Mouse (Mus musculus): ENCODE data around the gene Ankrd27. TPM values are rescaled to one million over a fixed set of nuclear protein-coding genes. Genes with fewer than 3 reads are reported as not detected.

Gene Ankrd27
- total RNA-seq, 2 experiments from 2014 or later: 35.8 to 44.2 TPM

DNA sequence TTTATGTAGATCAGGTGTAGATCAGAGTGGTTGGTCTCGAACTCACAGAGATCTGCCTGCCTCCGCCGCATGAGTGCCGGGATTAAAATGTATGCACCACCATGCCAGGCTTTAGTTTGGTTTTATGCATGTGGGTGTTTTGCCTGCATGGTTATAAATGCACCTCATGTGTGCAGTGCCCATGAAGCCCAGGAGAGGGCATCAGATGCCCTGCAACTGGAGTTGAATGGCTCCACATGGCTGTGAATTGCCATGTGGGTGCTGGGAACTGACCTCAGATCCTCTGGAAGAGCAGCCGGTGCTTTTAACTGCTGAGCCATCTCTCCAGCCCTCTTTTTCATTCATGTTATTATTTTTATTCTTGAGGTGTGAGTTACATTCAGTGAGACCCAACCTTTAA, 40.0 kb downstream of the Ankrd27 start:
- TF ChIP-seq CTCF (conservative IDR thresholded peaks at IDR 0.05): peak; percentile 37
- no peak overlapping the region for H3K27ac ChIP-seq
- H3K4me3 ChIP-seq: no peak overlapping the region
- no peak for DNase-seq (ENCODE audit: low spot score in 2 of 2)

DNA sequence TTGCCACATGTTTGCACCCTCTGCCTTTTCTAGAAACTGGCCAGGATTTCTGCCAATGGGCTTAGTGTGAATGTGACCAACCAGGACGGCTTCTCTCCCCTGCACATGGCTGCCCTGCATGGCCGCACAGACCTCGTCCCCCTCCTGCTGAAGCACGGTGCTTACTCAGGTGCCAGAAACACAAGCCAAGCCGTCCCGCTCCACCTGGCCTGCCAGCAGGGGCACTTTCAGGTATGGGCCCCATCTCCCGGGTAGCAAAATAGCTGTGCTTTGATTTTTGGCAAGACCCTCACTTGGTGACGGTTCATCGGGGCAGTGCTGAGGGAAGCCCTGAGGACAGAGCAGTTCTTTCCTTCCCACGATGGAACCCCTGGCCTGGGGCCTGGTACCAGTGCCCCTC, 41.3 kb downstream of the Ankrd27 start:
- no peak for TF ChIP-seq CTCF (conservative IDR thresholded peaks at IDR 0.05)
- Histone ChIP-seq H3K4me3 (no peak overlapping the region), H3K27ac (no peak overlapping the region)
- DNase-seq (ENCODE audit: low spot score in 2 of 2): no peak

DNA sequence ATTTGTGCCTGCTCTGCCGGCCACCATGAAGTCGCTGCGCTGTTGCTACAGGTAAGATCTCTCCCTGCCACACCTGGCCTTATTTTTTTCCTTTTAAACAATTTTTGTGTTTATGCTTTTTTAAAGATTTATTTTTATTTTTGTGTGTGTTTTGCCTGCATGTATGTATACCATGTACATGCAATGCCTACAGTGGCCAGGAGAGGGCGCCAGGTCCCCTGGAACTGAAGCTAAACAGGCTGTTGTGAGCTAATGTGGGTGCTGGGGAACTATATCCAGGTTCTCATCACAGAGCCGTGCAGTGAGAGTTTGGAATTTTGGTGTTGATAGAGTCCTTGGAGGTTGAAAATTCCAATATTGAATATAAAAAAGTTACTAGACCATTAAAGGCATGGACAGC, 42.5 kb downstream of the Ankrd27 start:
- H3K4me3 ChIP-seq: no peak overlapping the region
- TF ChIP-seq CTCF (conservative IDR thresholded peaks at IDR 0.05): peak; percentile 76
- DNase-seq (ENCODE audit: low spot score in 2 of 2): no peak
- H3K27ac ChIP-seq: no peak overlapping the region

DNA sequence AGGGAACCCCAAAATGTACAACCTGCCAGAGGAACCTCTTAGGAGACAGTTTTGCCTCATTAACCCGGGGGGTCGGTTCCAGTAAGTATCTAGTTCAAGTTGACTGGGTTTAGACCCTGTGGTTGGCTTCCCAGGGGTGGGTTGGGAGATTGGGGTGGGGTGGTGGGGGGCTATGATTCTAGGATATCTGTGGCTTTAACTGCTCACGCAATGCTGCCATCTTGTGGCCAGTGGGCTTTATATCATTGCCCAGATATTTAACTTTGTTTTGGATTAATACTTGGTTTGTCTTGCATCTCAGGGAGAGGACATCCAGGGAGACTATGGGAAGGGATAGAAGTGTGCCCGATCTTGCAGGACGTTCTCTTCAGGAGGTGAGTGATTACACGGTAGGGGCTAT, 50.2 kb downstream of the Ankrd27 start:
- no peak overlapping the region for H3K27ac ChIP-seq
- no peak overlapping the region for H3K4me3 ChIP-seq
- peak; percentile 83 for TF ChIP-seq CTCF (conservative IDR thresholded peaks at IDR 0.05)
- peak in 1 of 2 experiments; percentile 30 for DNase-seq (ENCODE audit: low spot score in 2 of 2)

DNA sequence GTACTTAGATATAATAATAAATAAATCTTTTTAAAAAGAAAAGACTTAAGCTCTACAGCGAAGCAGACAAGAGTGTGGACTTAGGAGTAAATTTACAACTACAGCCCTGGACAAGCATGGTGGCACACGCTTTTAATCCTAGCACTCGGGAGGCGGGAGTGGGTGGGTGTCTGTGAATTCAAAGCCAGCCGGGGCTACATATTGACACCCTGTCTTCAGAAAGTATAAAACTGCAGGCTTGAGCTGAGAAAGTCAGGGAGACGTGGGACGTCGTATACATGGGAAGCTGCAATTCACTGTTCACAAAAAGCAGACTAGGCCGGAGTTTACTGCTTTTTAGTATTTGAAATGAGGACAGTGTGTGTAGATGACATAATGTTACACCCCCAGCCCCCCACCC, 50.8 kb downstream of the Ankrd27 start:
- TF ChIP-seq CTCF (conservative IDR thresholded peaks at IDR 0.05): no peak
- no peak overlapping the region for H3K4me3 ChIP-seq
- DNase-seq (ENCODE audit: low spot score in 2 of 2): no peak
- no peak overlapping the region for H3K27ac ChIP-seq

DNA sequence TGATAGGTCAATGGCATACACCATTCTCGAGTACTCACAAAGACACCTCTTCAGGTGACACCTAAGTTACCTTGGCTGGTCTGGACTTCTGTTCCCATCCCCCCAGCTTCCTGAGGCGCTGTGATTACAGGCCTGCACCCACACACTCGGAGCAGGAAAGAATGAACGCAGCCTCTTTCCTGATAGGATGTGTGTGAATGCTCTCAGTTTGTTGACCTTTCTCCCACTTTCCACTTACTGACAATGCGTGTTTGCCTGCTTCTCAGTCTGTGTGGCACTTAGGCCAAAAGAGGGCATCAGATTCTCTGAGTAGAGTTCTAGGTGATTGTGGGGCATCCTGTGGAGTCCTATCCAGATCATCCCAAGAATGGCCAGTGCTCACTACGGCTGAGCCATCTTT, 54.0 kb downstream of the Ankrd27 start:
- TF ChIP-seq CTCF (conservative IDR thresholded peaks at IDR 0.05): no peak

DNA sequence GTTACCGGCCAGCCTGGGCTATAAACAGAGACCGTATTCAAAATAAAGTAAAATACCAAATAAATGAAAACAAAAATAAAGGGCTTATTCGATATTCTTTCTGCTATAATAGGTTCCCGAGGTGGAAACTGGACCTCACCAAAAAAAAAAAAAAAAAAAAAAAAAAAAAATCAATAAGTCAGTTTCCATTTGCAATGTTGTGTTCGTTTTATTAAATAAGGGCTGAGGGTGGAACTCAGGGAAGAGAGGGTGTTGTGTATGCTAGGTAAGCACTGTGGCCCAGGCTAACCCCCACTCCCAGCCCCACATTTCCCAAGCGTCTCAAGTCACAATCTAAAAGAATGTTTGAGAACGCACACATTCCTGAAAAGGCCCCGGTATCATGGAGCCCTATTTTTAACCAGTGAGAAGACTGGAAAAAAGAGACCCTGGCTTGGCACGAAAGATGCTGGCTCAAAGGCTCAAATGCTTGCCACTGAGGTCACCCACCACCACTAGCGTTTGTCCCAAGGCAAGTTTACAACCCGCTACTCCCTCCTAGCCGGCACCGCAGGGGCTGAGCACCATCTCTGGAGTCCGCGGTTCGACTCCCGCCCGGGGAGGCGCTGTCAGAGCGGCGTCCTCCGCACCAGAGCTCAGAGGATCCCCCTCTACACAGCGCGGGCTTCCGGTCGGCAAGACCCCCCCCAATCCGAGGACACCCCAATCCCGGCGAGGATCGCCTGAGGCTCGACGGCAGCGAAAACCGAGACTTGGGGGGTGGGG, 60.5 kb downstream of the Ankrd27 start:
- Histone ChIP-seq H3K27ac (peak overlapping the region; percentile 86), H3K4me3 (peak overlapping the region; percentile 92)
- peak in 1 of 2 experiments; percentile 22 for DNase-seq (ENCODE audit: low spot score in 2 of 2)
- no peak for TF ChIP-seq CTCF (conservative IDR thresholded peaks at IDR 0.05)

More for the DNA sequence above, 54.0 kb downstream of the Ankrd27 start:
- DNase-seq (ENCODE audit: low spot score in 2 of 2): no peak
- Histone ChIP-seq H3K27ac (no peak overlapping the region), H3K4me3 (no peak overlapping the region)

DNA sequence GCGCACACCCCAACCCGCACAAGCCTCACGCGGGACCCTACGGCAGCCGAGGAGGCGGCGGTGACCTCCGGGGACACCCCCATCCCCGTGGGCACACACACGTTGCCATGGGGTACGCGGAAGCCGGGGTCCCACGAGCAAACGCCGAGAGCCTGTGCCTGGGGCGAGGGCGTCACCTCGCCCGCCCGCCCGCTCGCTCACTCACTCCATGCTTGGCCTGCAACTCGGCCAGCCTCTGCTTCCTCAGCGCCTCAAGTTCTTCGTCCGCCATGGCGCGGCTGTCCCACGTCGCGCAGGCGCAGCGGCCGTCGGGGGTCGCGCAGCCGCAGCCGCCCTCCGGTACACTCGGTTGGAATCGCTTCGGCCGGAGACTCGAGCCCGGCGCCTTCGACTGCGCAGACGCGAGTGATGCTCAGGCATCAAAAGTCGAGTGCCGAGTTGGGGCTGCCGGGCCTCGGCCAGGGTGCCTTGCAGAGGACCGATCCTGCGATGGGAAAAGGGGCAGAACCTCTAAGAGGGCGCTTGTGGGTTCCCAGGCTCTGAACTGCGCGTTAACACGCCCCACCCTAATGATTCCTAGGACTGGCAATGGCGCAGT, 61.2 kb downstream of the Ankrd27 start, which contains the start of gene Pdcd5:
Gene Pdcd5, minus strand, starts transcription at position 421 of the 598 bp plus-strand sequence.
- Histone ChIP-seq H3K27ac (peak within 1 kb of the TSS; percentile 86), H3K4me3 (peak within 1 kb of the TSS; percentile 92)
- TF ChIP-seq CTCF (conservative IDR thresholded peaks at IDR 0.05): peak; percentile 24; the same call in 1 of the 2 replicates
- peak; percentile 96 to 99 for DNase-seq (ENCODE audit: low spot score in 2 of 2)

DNA sequence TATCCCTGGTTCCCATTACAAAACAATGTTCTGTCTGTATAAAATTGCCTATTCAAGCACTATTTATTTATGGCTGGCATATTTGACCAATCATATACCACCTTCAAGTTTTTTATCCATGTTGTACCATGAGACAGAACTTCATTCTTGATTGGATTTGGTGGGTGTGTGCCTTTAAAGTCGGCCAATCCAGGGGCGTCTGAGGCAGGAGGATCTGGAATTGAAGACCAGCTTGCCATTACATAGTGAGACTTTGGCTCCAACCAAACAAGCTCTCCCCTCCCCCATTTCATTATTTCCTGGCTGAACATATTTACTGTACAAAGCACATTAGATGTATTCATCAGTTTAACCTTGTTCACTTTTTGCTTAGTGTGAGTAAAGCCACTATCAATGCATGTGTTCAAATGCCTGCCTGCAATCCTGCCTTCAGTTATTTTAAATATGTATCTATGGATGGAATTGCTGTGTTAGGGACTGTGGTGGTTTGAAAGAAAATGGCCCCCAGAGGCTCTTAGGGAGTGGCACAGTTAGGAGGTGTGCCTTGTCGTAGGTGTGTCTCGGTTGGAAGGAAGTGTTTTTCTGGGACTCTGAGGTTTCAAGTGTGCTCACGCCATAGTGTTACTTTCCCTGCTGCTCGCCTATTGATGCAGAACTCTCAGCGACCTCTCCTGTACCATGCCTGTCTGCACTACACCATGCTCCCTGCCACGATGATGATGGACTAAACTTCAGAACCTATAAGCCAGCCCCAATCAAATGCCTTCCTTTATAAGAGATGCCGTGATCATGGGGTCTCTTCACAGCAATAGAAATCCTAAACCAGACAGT, 62.4 kb downstream of the Ankrd27 start:
- no peak for TF ChIP-seq CTCF (conservative IDR thresholded peaks at IDR 0.05)
- no peak for DNase-seq (ENCODE audit: low spot score in 2 of 2)
- no peak overlapping the region for H3K4me3 ChIP-seq
- no peak overlapping the region for H3K27ac ChIP-seq

DNA sequence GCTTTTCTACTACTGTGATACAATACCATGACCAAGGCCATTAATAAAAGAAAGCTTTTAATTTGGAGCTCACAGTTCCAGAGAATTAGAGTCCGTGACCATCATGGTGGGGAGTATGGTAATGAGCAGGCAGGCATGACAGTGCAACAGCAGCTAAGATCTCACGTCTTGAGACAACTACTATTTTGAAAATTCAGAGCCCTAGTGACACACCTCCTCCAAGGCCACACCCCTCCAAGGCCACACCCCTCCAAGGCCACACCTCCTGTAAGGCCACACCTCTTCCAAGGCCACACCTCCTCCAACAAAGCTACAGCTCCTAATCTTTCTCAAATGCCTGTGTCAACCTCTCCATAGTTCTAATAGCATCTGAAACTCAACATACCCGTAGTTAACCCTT, 63.0 kb downstream of the Ankrd27 start:
- Histone ChIP-seq H3K4me3 (no peak overlapping the region), H3K27ac (no peak overlapping the region)
- TF ChIP-seq CTCF (conservative IDR thresholded peaks at IDR 0.05): no peak
- DNase-seq (ENCODE audit: low spot score in 2 of 2): no peak

DNA sequence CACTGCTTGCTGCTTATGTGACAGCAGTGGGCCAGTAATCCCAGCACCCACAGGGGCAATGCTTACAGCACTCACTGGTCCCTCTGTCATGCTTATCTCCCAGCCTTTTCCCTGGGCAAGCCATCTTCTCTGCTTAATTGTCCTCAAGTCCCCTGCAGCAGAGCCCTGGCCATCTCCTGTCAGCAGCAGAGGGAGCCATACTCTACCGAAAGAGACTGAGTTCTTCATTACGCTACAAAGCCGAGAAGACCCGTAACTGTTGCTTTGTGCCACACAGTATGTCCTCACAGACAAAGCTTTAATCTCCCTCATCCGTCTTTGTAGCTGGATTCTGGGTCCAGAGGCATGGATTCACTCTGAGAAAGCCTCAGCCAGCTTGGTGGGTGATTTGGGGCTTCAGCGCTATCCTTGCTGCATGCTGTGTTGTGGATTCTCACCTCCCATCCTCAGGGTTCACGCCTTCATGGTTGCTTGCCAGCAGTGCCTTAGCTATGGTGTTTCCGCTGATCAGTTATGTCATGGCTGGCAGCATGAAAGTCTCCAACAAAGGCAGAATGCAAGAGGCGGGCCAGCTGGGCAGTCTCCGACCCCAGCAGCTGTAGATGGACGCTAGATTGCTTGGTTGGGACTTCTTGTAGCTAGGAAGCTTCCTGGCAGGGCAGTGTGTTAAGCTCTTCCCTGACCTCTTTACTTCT, 64.8 kb downstream of the Ankrd27 start:
- peak overlapping the region; percentile 41 for H3K4me3 ChIP-seq
- peak; percentile 68 to 69 for DNase-seq (ENCODE audit: low spot score in 2 of 2)

DNA sequence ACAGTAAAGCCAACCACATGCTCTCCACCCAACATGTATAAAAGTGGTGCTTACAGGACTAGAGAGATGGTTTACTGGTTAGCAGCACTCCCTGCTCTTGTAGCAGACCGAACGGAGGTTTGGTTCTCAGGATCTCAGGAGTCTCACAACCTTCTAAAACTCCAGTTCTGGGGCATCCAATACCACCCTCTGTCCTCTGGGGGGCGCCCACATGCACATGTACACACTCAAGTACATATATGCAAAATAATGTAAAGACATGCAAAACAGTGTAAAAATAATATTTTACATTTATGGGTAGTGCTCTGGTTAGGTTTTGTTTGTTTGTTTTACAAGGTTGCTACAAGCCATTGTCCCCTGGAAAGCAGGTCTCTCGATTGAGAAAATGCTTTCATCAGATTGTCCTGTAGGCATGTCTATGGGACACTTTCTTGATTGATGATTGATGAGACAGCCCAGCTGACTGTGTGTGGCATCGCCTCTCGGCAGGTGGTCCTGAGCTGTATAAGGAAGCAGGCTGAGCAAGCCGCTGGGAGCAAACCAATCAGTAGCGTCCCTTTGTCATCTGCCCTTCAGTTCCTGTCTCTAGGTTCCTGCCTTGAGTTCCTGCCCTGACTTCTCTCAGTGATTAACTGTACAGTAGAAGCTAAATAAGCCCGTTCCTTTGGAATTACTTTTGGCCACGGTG, 65.7 kb downstream of the Ankrd27 start:
- no peak overlapping the region for H3K27ac ChIP-seq
- no peak for DNase-seq (ENCODE audit: low spot score in 2 of 2)
- H3K4me3 ChIP-seq: no peak overlapping the region
- TF ChIP-seq CTCF (conservative IDR thresholded peaks at IDR 0.05): peak; percentile 69

More for the DNA sequence above, 64.8 kb downstream of the Ankrd27 start:
- H3K27ac ChIP-seq: peak overlapping the region; percentile 32; the same call in 1 of the 2 replicates
- peak; percentile 88 for TF ChIP-seq CTCF (conservative IDR thresholded peaks at IDR 0.05)

Measured in layer of hippocampus, adult 2 months (tissue).